Mouse (Mus musculus) CH12.LX (cell line): Measurements from ENCODE around the gene Bspry. TPM values are rescaled to one million over a fixed set of nuclear protein-coding genes. Genes with fewer than 3 reads are reported as not detected.

Experiments used
- DNase-seq: peaks from one replicate; pipeline ENCODE4 v3.0.0-alpha.2; 2013; ENCODE audit errors: extremely low read depth
- H3K27ac ChIP-seq: 2 replicates; pipeline ENCODE4 v1.5.1; 2012; ENCODE audit warnings: low read depth, mild to moderate bottlenecking, control low read depth, moderate library complexity; ENCODE audit not compliant: insufficient read depth
- H3K27me3 ChIP-seq: replicated peaks from 2 replicates; pipeline ENCODE3; 2012; ENCODE audit warnings: inconsistent platforms
- H3K36me3 ChIP-seq, 2 experiments: replicated peaks in 1 of 2; 2 replicates each; pipeline versions ENCODE3 to v1.6.1; 2012; ENCODE audit warnings: inconsistent platforms in 1 of 2, low read length in 1 of 2, mild to moderate bottlenecking in 1 of 2, mixed read lengths in 1 of 2, moderate library complexity in 1 of 2; ENCODE audit not compliant: control insufficient read depth in 1 of 2, insufficient read depth in 1 of 2
- H3K4me1 ChIP-seq, 2 experiments: 2 replicates each; pipeline ENCODE4 v1.6.1; 2012; ENCODE audit warnings: inconsistent platforms in 1 of 2, moderate library complexity in 1 of 2; ENCODE audit not compliant: insufficient read depth in 2 of 2, control insufficient read depth in 1 of 2
- H3K4me2 ChIP-seq: 2 replicates; pipeline ENCODE4 v1.6.1; 2012; ENCODE audit warnings: low read depth, mild to moderate bottlenecking, control low read depth; ENCODE audit not compliant: poor library complexity, insufficient read depth, severe bottlenecking
- H3K4me3 ChIP-seq, 3 experiments: fragments of 150-350 bp in 1 of 3; sonication (generic) in 1 of 3; replicated peaks in 1 of 3; 2 replicates each; pipeline versions ENCODE3 to v1.5.1; 2011 to 2012; ENCODE audit warnings: low read depth in 2 of 3, low read length in 2 of 3, mild to moderate bottlenecking in 2 of 3, moderate library complexity in 2 of 3, control low read depth in 1 of 3, improper control_type of control experiment in 1 of 3, inconsistent platforms in 1 of 3, mixed read lengths in 1 of 3; ENCODE audit not compliant: poor library complexity in 1 of 3
- H3K79me2 ChIP-seq: replicated peaks from 2 replicates; pipeline ENCODE4 v1.6.1; 2012; ENCODE audit warnings: mild to moderate bottlenecking, moderate library complexity; ENCODE audit not compliant: control insufficient read depth, poor library complexity, insufficient read depth, severe bottlenecking; ENCODE audit errors: extremely low read depth
- H3K9ac ChIP-seq: 2 replicates; pipeline ENCODE4 v1.6.1; 2012; ENCODE audit warnings: low read depth, mild to moderate bottlenecking, control low read depth, moderate library complexity; ENCODE audit not compliant: insufficient read depth
- H3K9me3 ChIP-seq: replicated peaks from 2 replicates; pipeline ENCODE3; 2012; ENCODE audit warnings: low read length, inconsistent platforms, mixed read lengths
- CHD1 ChIP-seq: IDR thresholded peaks from 2 replicates; pipeline ENCODE4 v1.6.1; 2012; ENCODE audit warnings: low read depth, low read length, improper control_type of control experiment, inconsistent platforms
- CHD2 ChIP-seq: IDR thresholded peaks from 2 replicates; pipeline ENCODE4 v1.6.1; 2011; ENCODE audit warnings: low read length, improper control_type of control experiment
- CTCF ChIP-seq, 2 experiments: IDR thresholded peaks in 1 of 2; conservative IDR thresholded peaks in 1 of 2; 2 replicates each; pipeline ENCODE4 v1.5.1; 2011 to 2012; ENCODE audit warnings: low read depth in 2 of 2, low read length in 2 of 2, improper control_type of control experiment in 1 of 2, inconsistent platforms in 1 of 2, mild to moderate bottlenecking in 1 of 2, moderate library complexity in 1 of 2
- E2F4 ChIP-seq: IDR thresholded peaks from 2 replicates; pipeline ENCODE4 v1.6.1; 2011; ENCODE audit warnings: low read depth, low read length, improper control_type of control experiment; ENCODE audit not compliant: insufficient replicate concordance
- ELF1 ChIP-seq: IDR thresholded peaks from 2 replicates; pipeline ENCODE4 v1.6.1; 2014; ENCODE audit warnings: low read depth, mild to moderate bottlenecking, inconsistent platforms, low read length, improper control_type of control experiment
- EP300 ChIP-seq: IDR thresholded peaks from 2 replicates; pipeline ENCODE4 v1.6.1; 2011; ENCODE audit warnings: low read length, improper control_type of control experiment
- ETS1 ChIP-seq: conservative IDR thresholded peaks from 2 replicates; pipeline ENCODE4 v1.6.1; 2012; ENCODE audit warnings: low read depth, mild to moderate bottlenecking, inconsistent platforms, low read length, improper control_type of control experiment, moderate library complexity
- GABPA ChIP-seq: IDR thresholded peaks from 2 replicates; pipeline ENCODE4 v1.6.1; 2012; ENCODE audit warnings: low read depth, low read length, improper control_type of control experiment, inconsistent platforms; ENCODE audit not compliant: insufficient replicate concordance
- HCFC1 ChIP-seq: IDR thresholded peaks from 2 replicates; pipeline ENCODE4 v1.6.1; 2012; ENCODE audit warnings: low read depth, mild to moderate bottlenecking, inconsistent platforms, low read length, improper control_type of control experiment
- IRF4 ChIP-seq: IDR thresholded peaks from 2 replicates; pipeline ENCODE4 v1.6.1; 2014; ENCODE audit warnings: low read depth, mild to moderate bottlenecking, inconsistent platforms, low read length, improper control_type of control experiment
- JUN ChIP-seq: IDR thresholded peaks from 2 replicates; pipeline ENCODE4 v1.6.1; 2011; ENCODE audit warnings: low read depth, mild to moderate bottlenecking, low read length, improper control_type of control experiment, moderate library complexity; ENCODE audit not compliant: insufficient read depth
- JUND ChIP-seq: conservative IDR thresholded peaks from 2 replicates; pipeline ENCODE4 v1.6.1; 2011; ENCODE audit warnings: low read depth, low read length, improper control_type of control experiment
- KAT2A ChIP-seq: IDR thresholded peaks from 2 replicates; pipeline ENCODE4 v1.6.1; 2012; ENCODE audit warnings: low read length, improper control_type of control experiment, inconsistent platforms; ENCODE audit not compliant: insufficient replicate concordance
- MAZ ChIP-seq: IDR thresholded peaks from 2 replicates; pipeline ENCODE4 v1.6.1; 2012; ENCODE audit warnings: low read depth, mild to moderate bottlenecking, inconsistent platforms, low read length, improper control_type of control experiment, moderate library complexity
- MEF2A ChIP-seq: IDR thresholded peaks from 2 replicates; pipeline ENCODE4 v1.6.1; 2014; ENCODE audit warnings: low read depth, mild to moderate bottlenecking, inconsistent platforms, low read length, improper control_type of control experiment, borderline replicate concordance
- MXI1 ChIP-seq: IDR thresholded peaks from 2 replicates; pipeline ENCODE4 v1.6.1; 2011; ENCODE audit warnings: mild to moderate bottlenecking, low read depth, low read length, improper control_type of control experiment
- MYC ChIP-seq: IDR thresholded peaks from 2 replicates; pipeline ENCODE4 v1.6.1; 2011; ENCODE audit warnings: low read depth, mild to moderate bottlenecking, improper control_type of control experiment, low read length
- NELFE ChIP-seq: IDR thresholded peaks from 2 replicates; pipeline ENCODE4 v1.6.1; 2011; ENCODE audit warnings: low read depth, low read length, improper control_type of control experiment
- NRF1 ChIP-seq: IDR thresholded peaks from 2 replicates; pipeline ENCODE4 v1.6.1; 2014; ENCODE audit warnings: low read depth, mild to moderate bottlenecking, inconsistent platforms, low read length, improper control_type of control experiment, moderate library complexity
- PAX5 ChIP-seq: IDR thresholded peaks from 2 replicates; pipeline ENCODE4 v1.6.1; 2012; ENCODE audit warnings: low read length, inconsistent platforms, mixed read lengths
- POLR2A ChIP-seq: IDR thresholded peaks from 2 replicates; pipeline ENCODE4 v1.6.1; 2011; ENCODE audit warnings: low read depth, mild to moderate bottlenecking, improper control_type of control experiment, low read length
- POLR2AphosphoS2 ChIP-seq: IDR thresholded peaks from 2 replicates; pipeline ENCODE4 v1.6.1; 2011; ENCODE audit warnings: low read depth, low read length, improper control_type of control experiment
- RAD21 ChIP-seq: IDR thresholded peaks from 2 replicates; pipeline ENCODE4 v1.6.1; 2011; ENCODE audit warnings: low read depth, mild to moderate bottlenecking, low read length, improper control_type of control experiment, moderate library complexity
- RCOR1 ChIP-seq: conservative IDR thresholded peaks from 2 replicates; pipeline ENCODE4 v1.6.1; 2012; ENCODE audit warnings: low read depth, mild to moderate bottlenecking, inconsistent platforms, low read length, improper control_type of control experiment
- UBTF ChIP-seq: IDR thresholded peaks from 2 replicates; pipeline ENCODE4 v1.6.1; 2012; ENCODE audit warnings: low read depth, mild to moderate bottlenecking, inconsistent platforms, low read length, improper control_type of control experiment, moderate library complexity
- USF2 ChIP-seq: conservative IDR thresholded peaks from 2 replicates; pipeline ENCODE4 v1.6.1; 2011; ENCODE audit warnings: low read depth, low read length, improper control_type of control experiment
- ZC3H11A ChIP-seq: IDR thresholded peaks from 2 replicates; pipeline ENCODE4 v1.6.1; 2012; ENCODE audit warnings: low read depth, mild to moderate bottlenecking, inconsistent platforms, low read length, improper control_type of control experiment
- ZKSCAN1 ChIP-seq: IDR thresholded peaks from 2 replicates; pipeline ENCODE4 v1.6.1; 2012; ENCODE audit warnings: low read depth, inconsistent platforms, low read length, improper control_type of control experiment, borderline replicate concordance
- ZMIZ1 ChIP-seq: IDR thresholded peaks from 2 replicates; pipeline ENCODE4 v1.6.1; 2012; ENCODE audit warnings: low read depth, mild to moderate bottlenecking, inconsistent platforms, low read length, improper control_type of control experiment
- ZNF384 ChIP-seq: IDR thresholded peaks from 2 replicates; pipeline ENCODE4 v1.6.1; 2012; ENCODE audit warnings: low read depth, low read length, improper control_type of control experiment, inconsistent platforms
- dilution Hi-C: fragments of 300-500 bp; cut with MboI; formaldehyde crosslinking; loops from 2 replicates; pipeline ENCODE4 v1.14.3; 2020; ENCODE audit warnings: low sequenced_read_pairs; ENCODE audit not compliant: extremely low pct_unique_long_range_greater_than_20kb, extremely low pct_ligation_motif_present
- in situ Hi-C: fragments of 300-500 bp; cut with MboI; formaldehyde crosslinking; loops from 3 replicates; pipeline ENCODE4 v1.14.3; 2019; ENCODE audit warnings: low sequenced_read_pairs, low pct_ligation_motif_present, low pct_unique_long_range_greater_than_20kb, mixed read lengths
- polyA plus RNA-seq: library from polyadenylated mRNA; unstranded; fragments of >175 nt; gene quantifications from 2 replicates; pipeline ENCODE4 v1.2.1, GENCODE M21; 2012; ENCODE audit warnings: low read depth; ENCODE audit not compliant: insufficient read length
- total RNA-seq, 2 experiments: library from RNA; depleted of rRNA; stranded (reverse); fragments of 300-350 nt in 1 of 2; fragments of >200 nt in 1 of 2; gene quantifications; 2 replicates each; pipeline ENCODE4 v1.2.3; 2012 to 2014

Gene Bspry
- total and polyA plus RNA-seq, 3 experiments = 0.86 to 1.2 (median 1.1) TPM

GRCm38 (mm10) chr4:62508839-62509238 lies 29.0 kb downstream of the Bspry start:
- no peak overlapping the region for H3K4me2 ChIP-seq
- H3K36me3 ChIP-seq = peaks cover 61 to 71% of the 10 kb centered on the region in 2 experiments
- no peak for TF ChIP-seq GABPA
- TF ChIP-seq POLR2AphosphoS2 = no peak
- TF ChIP-seq ETS1 = no peak
- TF ChIP-seq NELFE = no peak
- TF ChIP-seq MYC = no peak
- TF ChIP-seq JUN = no peak
- no peak for TF ChIP-seq ZKSCAN1
- TF ChIP-seq E2F4 = no peak
- TF ChIP-seq JUND = no peak
- TF ChIP-seq MXI1 = no peak
- TF ChIP-seq UBTF = no peak
- TF ChIP-seq CHD1 = no peak
- no peak for TF ChIP-seq MEF2A
- no peak for TF ChIP-seq USF2
- TF ChIP-seq ZNF384 = no peak
- no peak for TF ChIP-seq PAX5
- no peak for TF ChIP-seq CTCF (conservative IDR thresholded peaks at IDR 0.05 in 1 of 2, IDR thresholded peaks at IDR 0.05 in 1 of 2; ENCODE audit: low read depth in 2 of 2, low read length in 2 of 2)
- DNase-seq = no peak
- dilution Hi-C loops = no loop called here
- in situ Hi-C loops = loop anchor here (5.0 to 10.0 kb wide), 2 partner anchors 82 to 104 kb away; partner anchors contain the start of genes Cdc26 and Prpf4
- H3K79me2 ChIP-seq = no peaks in the 10 kb centered on the region
- H3K9me3 ChIP-seq = no peaks in the 10 kb centered on the region
- H3K4me3 ChIP-seq = no peak overlapping the region
- H3K9ac ChIP-seq = no peak overlapping the region
- H3K4me1 ChIP-seq = no peaks in the 10 kb centered on the region
- H3K27me3 ChIP-seq = no peaks in the 10 kb centered on the region
- H3K27ac ChIP-seq = no peak overlapping the region

GRCm38 (mm10) chr4:62509946-62510345 lies 30.1 kb downstream of the Bspry start:
- in situ Hi-C loops (loop anchor here (5.0 to 10.0 kb wide), 3 partner anchors 83 to 165 kb away; partner anchors contain the start of genes Cdc26 and Prpf4), dilution Hi-C loops (no loop called here)
- Histone ChIP-seq H3K36me3 (peaks cover 63 to 76% of the 10 kb centered on the region in 2 experiments), H3K9me3 (no peaks in the 10 kb centered on the region), H3K4me1 (no peaks in the 10 kb centered on the region), H3K27me3 (no peaks in the 10 kb centered on the region), H3K9ac (no peak overlapping the region), H3K27ac (no peak overlapping the region), H3K4me2 (no peak overlapping the region), H3K79me2 (no peaks in the 10 kb centered on the region), H3K4me3 (no peak overlapping the region)
- TF ChIP-seq JUND (no peak), ELF1 (no peak), HCFC1 (no peak), POLR2A (no peak), RAD21 (no peak), MEF2A (no peak), EP300 (no peak), KAT2A (no peak), NELFE (no peak), CHD2 (no peak), ZC3H11A (no peak), GABPA (no peak), MAZ (no peak), POLR2AphosphoS2 (no peak), ZMIZ1 (no peak), IRF4 (no peak), PAX5 (no peak), UBTF (no peak), RCOR1 (no peak), NRF1 (no peak)
- no peak for DNase-seq
